Mouse (Mus musculus): ENCODE results near the gene Cdk1. TPM values are rescaled to one million over a fixed set of nuclear protein-coding genes. Genes with fewer than 3 reads are reported as not detected.

Gene Cdk1
- polyA plus RNA-seq, 1 experiment: 415 TPM

- no peak overlapping the region for H3K9ac ChIP-seq (ENCODE audit: low read depth, poor library complexity, severe bottlenecking)
- H3K4me3 ChIP-seq (ENCODE audit: low read depth, low read length): no peak overlapping the region
- peaks cover 67% of the 10 kb centered on the region for H3K36me3 ChIP-seq (ENCODE audit: control insufficient read depth, insufficient read depth, low read length, poor library complexity, severe bottlenecking)
- peak overlapping the region; percentile 4; the same call in 1 of the 2 replicates for H3K27ac ChIP-seq (ENCODE audit: insufficient read depth, low read length)
- no peaks in the 10 kb centered on the region for H3K27me3 ChIP-seq (ENCODE audit: control insufficient read depth, insufficient read depth, low read length, poor library complexity, severe bottlenecking)
- peaks cover 3% of the 10 kb centered on the region for H3K4me1 ChIP-seq (ENCODE audit: control insufficient read depth, insufficient read depth, low read length)
- TF ChIP-seq EP300 (IDR thresholded peaks at IDR 0.05; ENCODE audit: insufficient read depth, low read depth, low read length) (no peak), POLR2A (IDR thresholded peaks at IDR 0.05; ENCODE audit: insufficient read depth, low read length) (no peak), CTCF (IDR thresholded peaks at IDR 0.05; ENCODE audit: low read depth, low read length) (no peak)
- no peaks in the 10 kb centered on the region for H3K9me3 ChIP-seq (replicated peaks; ENCODE audit: control insufficient read depth, insufficient read depth, low read length, poor library complexity, severe bottlenecking)
Measured at GRCm38 (mm10) chr10:69336219-69336618, 16.5 kb downstream of the Cdk1 start.

GRCm38 (mm10) chr10:69335611-69336010, 17.1 kb downstream of the Cdk1 start:
- Histone ChIP-seq H3K9me3 (replicated peaks; ENCODE audit: control insufficient read depth, insufficient read depth, low read length, poor library complexity, severe bottlenecking) (no peaks in the 10 kb centered on the region), H3K36me3 (ENCODE audit: control insufficient read depth, insufficient read depth, low read length, poor library complexity, severe bottlenecking) (peaks cover 61% of the 10 kb centered on the region), H3K4me3 (ENCODE audit: low read depth, low read length) (no peak overlapping the region), H3K27me3 (ENCODE audit: control insufficient read depth, insufficient read depth, low read length, poor library complexity, severe bottlenecking) (no peaks in the 10 kb centered on the region), H3K27ac (ENCODE audit: insufficient read depth, low read length) (peak overlapping the region; percentile 20; the same call in 1 of the 2 replicates), H3K4me1 (ENCODE audit: control insufficient read depth, insufficient read depth, low read length) (peaks cover 3% of the 10 kb centered on the region), H3K9ac (ENCODE audit: low read depth, poor library complexity, severe bottlenecking) (no peak overlapping the region)
- TF ChIP-seq EP300 (IDR thresholded peaks at IDR 0.05; ENCODE audit: insufficient read depth, low read depth, low read length): no peak
- no peak for TF ChIP-seq POLR2A (IDR thresholded peaks at IDR 0.05; ENCODE audit: insufficient read depth, low read length)
- TF ChIP-seq CTCF (IDR thresholded peaks at IDR 0.05; ENCODE audit: low read depth, low read length): no peak

- Histone ChIP-seq H3K4me3 (ENCODE audit: low read depth, low read length) (no peak overlapping the region), H3K36me3 (ENCODE audit: control insufficient read depth, insufficient read depth, low read length, poor library complexity, severe bottlenecking) (peaks cover 57% of the 10 kb centered on the region), H3K27ac (ENCODE audit: insufficient read depth, low read length) (no peak overlapping the region), H3K9me3 (replicated peaks; ENCODE audit: control insufficient read depth, insufficient read depth, low read length, poor library complexity, severe bottlenecking) (no peaks in the 10 kb centered on the region), H3K27me3 (ENCODE audit: control insufficient read depth, insufficient read depth, low read length, poor library complexity, severe bottlenecking) (no peaks in the 10 kb centered on the region), H3K9ac (ENCODE audit: low read depth, poor library complexity, severe bottlenecking) (no peak overlapping the region), H3K4me1 (ENCODE audit: control insufficient read depth, insufficient read depth, low read length) (peaks cover 3% of the 10 kb centered on the region)
- TF ChIP-seq CTCF (IDR thresholded peaks at IDR 0.05; ENCODE audit: low read depth, low read length): no peak
- TF ChIP-seq POLR2A (IDR thresholded peaks at IDR 0.05; ENCODE audit: insufficient read depth, low read length): no peak
- no peak for TF ChIP-seq EP300 (IDR thresholded peaks at IDR 0.05; ENCODE audit: insufficient read depth, low read depth, low read length)
Measured at GRCm38 (mm10) chr10:69335195-69335536, 17.6 kb downstream of the Cdk1 start.

GRCm38 (mm10) chr10:69334271-69335194, 18.2 kb downstream of the Cdk1 start:
- Histone ChIP-seq H3K4me3 (ENCODE audit: low read depth, low read length) (no peak overlapping the region), H3K4me1 (ENCODE audit: control insufficient read depth, insufficient read depth, low read length) (peaks cover 3% of the 10 kb centered on the region), H3K9ac (ENCODE audit: low read depth, poor library complexity, severe bottlenecking) (no peak overlapping the region), H3K9me3 (replicated peaks; ENCODE audit: control insufficient read depth, insufficient read depth, low read length, poor library complexity, severe bottlenecking) (no peaks in the 10 kb centered on the region), H3K27me3 (ENCODE audit: control insufficient read depth, insufficient read depth, low read length, poor library complexity, severe bottlenecking) (no peaks in the 10 kb centered on the region), H3K36me3 (ENCODE audit: control insufficient read depth, insufficient read depth, low read length, poor library complexity, severe bottlenecking) (peaks cover 51% of the 10 kb centered on the region), H3K27ac (ENCODE audit: insufficient read depth, low read length) (0 out of 2 replicates have a peak overlapping the region, but pooled peaks have one; percentile 6)
- TF ChIP-seq POLR2A (IDR thresholded peaks at IDR 0.05; ENCODE audit: insufficient read depth, low read length) (no peak), CTCF (IDR thresholded peaks at IDR 0.05; ENCODE audit: low read depth, low read length) (no peak), EP300 (IDR thresholded peaks at IDR 0.05; ENCODE audit: insufficient read depth, low read depth, low read length) (no peak)

GRCm38 (mm10) chr10:69333212-69333611, 19.5 kb downstream of the Cdk1 start:
- Histone ChIP-seq H3K9ac (ENCODE audit: low read depth, poor library complexity, severe bottlenecking) (no peak overlapping the region), H3K4me1 (ENCODE audit: control insufficient read depth, insufficient read depth, low read length) (peaks cover 3% of the 10 kb centered on the region), H3K4me3 (ENCODE audit: low read depth, low read length) (no peak overlapping the region), H3K36me3 (ENCODE audit: control insufficient read depth, insufficient read depth, low read length, poor library complexity, severe bottlenecking) (peaks cover 40% of the 10 kb centered on the region), H3K27ac (ENCODE audit: insufficient read depth, low read length) (no peak overlapping the region), H3K9me3 (replicated peaks; ENCODE audit: control insufficient read depth, insufficient read depth, low read length, poor library complexity, severe bottlenecking) (no peaks in the 10 kb centered on the region), H3K27me3 (ENCODE audit: control insufficient read depth, insufficient read depth, low read length, poor library complexity, severe bottlenecking) (no peaks in the 10 kb centered on the region)
- TF ChIP-seq EP300 (IDR thresholded peaks at IDR 0.05; ENCODE audit: insufficient read depth, low read depth, low read length) (no peak), CTCF (IDR thresholded peaks at IDR 0.05; ENCODE audit: low read depth, low read length) (no peak), POLR2A (IDR thresholded peaks at IDR 0.05; ENCODE audit: insufficient read depth, low read length) (no peak)

GRCm38 (mm10) chr10:69331231-69331630, 21.5 kb downstream of the Cdk1 start:
- Histone ChIP-seq H3K9me3 (replicated peaks; ENCODE audit: control insufficient read depth, insufficient read depth, low read length, poor library complexity, severe bottlenecking) (no peaks in the 10 kb centered on the region), H3K4me1 (ENCODE audit: control insufficient read depth, insufficient read depth, low read length) (peaks cover 3% of the 10 kb centered on the region), H3K36me3 (ENCODE audit: control insufficient read depth, insufficient read depth, low read length, poor library complexity, severe bottlenecking) (peaks cover 21% of the 10 kb centered on the region), H3K27me3 (ENCODE audit: control insufficient read depth, insufficient read depth, low read length, poor library complexity, severe bottlenecking) (no peaks in the 10 kb centered on the region), H3K27ac (ENCODE audit: insufficient read depth, low read length) (no peak overlapping the region), H3K4me3 (ENCODE audit: low read depth, low read length) (no peak overlapping the region), H3K9ac (ENCODE audit: low read depth, poor library complexity, severe bottlenecking) (no peak overlapping the region)
- TF ChIP-seq EP300 (IDR thresholded peaks at IDR 0.05; ENCODE audit: insufficient read depth, low read depth, low read length): no peak
- no peak for TF ChIP-seq POLR2A (IDR thresholded peaks at IDR 0.05; ENCODE audit: insufficient read depth, low read length)
- TF ChIP-seq CTCF (IDR thresholded peaks at IDR 0.05; ENCODE audit: low read depth, low read length): no peak
